Mouse (Mus musculus): ENCODE measurements around the gene Slc30a7. TPM values are rescaled to one million over a fixed set of nuclear protein-coding genes. Genes with fewer than 3 reads are reported as not detected.

Slc30a7 gene
- 13.4 and 15.0 TPM in 2 replicates for polyA plus RNA-seq (2015; fragmentation: Nextera tagmentation; extraction: Ambion mirVana)

GRCm38 (mm10) chr3:116006978-116007940, at the start of gene Slc30a7, which contains the start of gene Extl2:
Slc30a7 (minus strand) TSS chr3:116007406.
Extl2 (plus strand) TSS chr3:116007462.

Other genes with a start within 250 kb of the Slc30a7 start
- gene Dph5, start 119.6 kb downstream of the Slc30a7 start, polyA plus RNA-seq (2015; fragmentation: Nextera tagmentation; extraction: Ambion mirVana): 26.8 and 28.4 TPM in 2 replicates
- gene Extl2, start 56 bp upstream of the Slc30a7 start, polyA plus RNA-seq (2015; fragmentation: Nextera tagmentation; extraction: Ambion mirVana): 5.7 and 8.3 TPM in 2 replicates
- gene Vcam1, start 122.3 kb upstream of the Slc30a7 start, polyA plus RNA-seq (2015; fragmentation: Nextera tagmentation; extraction: Ambion mirVana): 70.4 and 93.5 TPM in 2 replicates
- gene Gpr88, start 246.1 kb upstream of the Slc30a7 start, polyA plus RNA-seq (2015; fragmentation: Nextera tagmentation; extraction: Ambion mirVana): 3.1 and 4.8 TPM in 2 replicates